Mouse (Mus musculus): Measurements from ENCODE around the gene Arl16.

GRCm38 (mm10) chr11:120457370-120457769 lies 10.0 kb downstream of the Arl16 start:
- TF ChIP-seq CTCF (IDR thresholded peaks at IDR 0.05) (no peak), POLR2A (IDR thresholded peaks at IDR 0.05; ENCODE audit: insufficient read depth, low read depth, low read length) (no peak), EP300 (IDR thresholded peaks at IDR 0.05; ENCODE audit: insufficient read depth, low read depth, low read length) (no peak)
